Mouse (Mus musculus) midbrain, embryonic 14.5 days (tissue): ENCODE measurements around the gene Wdr31. TPM values are rescaled to one million over a fixed set of nuclear protein-coding genes. Genes with fewer than 3 reads are reported as not detected.
"Not testable (repeated sequence)": the region's sequence is repeated elsewhere in the genome, so short reads cannot be mapped to it uniquely, and the experiment has no call there.

Experiments
- ATAC-seq: fragments of 200-750 bp; cut with Nextera tagmentation; 2 replicates; pipeline ENCODE4 v1.8.0; 2017; ENCODE audit warnings: moderate number of reproducible peaks, moderate library complexity; ENCODE audit not compliant: low FRiP score, low TSS enrichment
- DNase-seq: peaks from one replicate; pipeline ENCODE4 v3.0.0-alpha.2; 2015
- H3K27ac ChIP-seq: fragments of 300-500 bp; sonication (generic); replicated peaks from 2 replicates; pipeline ENCODE4 v1.5.1; 2014; ENCODE audit warnings: mild to moderate bottlenecking, low read depth, low read length, moderate library complexity
- H3K27me3 ChIP-seq: fragments of 300-500 bp; sonication (generic); 2 replicates; pipeline ENCODE4 v1.6.1; 2014; ENCODE audit warnings: low read length, control low read depth, mixed read lengths; ENCODE audit not compliant: control insufficient read depth, insufficient read depth
- H3K36me3 ChIP-seq: fragments of 300-500 bp; sonication (generic); 2 replicates; pipeline ENCODE4 v1.6.1; 2014; ENCODE audit warnings: low read length, control low read depth; ENCODE audit not compliant: control insufficient read depth, insufficient read depth
- H3K4me1 ChIP-seq: fragments of 300-500 bp; sonication (generic); 2 replicates; pipeline ENCODE4 v1.6.1; 2014; ENCODE audit warnings: mild to moderate bottlenecking, antibody characterized with exemption, low read length, control low read depth; ENCODE audit not compliant: control insufficient read depth, insufficient read depth
- H3K4me2 ChIP-seq: fragments of 300-500 bp; sonication (generic); 2 replicates; pipeline ENCODE4 v1.6.1; 2014; ENCODE audit warnings: mild to moderate bottlenecking, low read length, moderate library complexity
- H3K4me3 ChIP-seq: fragments of 300-500 bp; sonication (generic); replicated peaks from 2 replicates; pipeline ENCODE4 v1.5.1; 2014; ENCODE audit warnings: low read depth, low read length
- H3K9ac ChIP-seq: fragments of 300-500 bp; sonication (generic); replicated peaks from 2 replicates; pipeline ENCODE4 v1.6.1; 2014; ENCODE audit warnings: mild to moderate bottlenecking, low read length, moderate library complexity
- H3K9me3 ChIP-seq: fragments of 300-500 bp; sonication (generic); 2 replicates; pipeline ENCODE4 v1.6.1; 2016; ENCODE audit warnings: low read length, control low read depth, mixed read lengths; ENCODE audit not compliant: control insufficient read depth
- WGBS: fragments of 180-500 bp; shearing (Covaris S2); extraction: QIAGEN DNeasy Blood & Tissue Kit; methylation state at CpG from one replicate; pipeline ENCODE4 v1.1.7; 2014; 5-methylcytosine and 5-hydroxymethylcytosine counted together
- polyA plus RNA-seq: library from polyadenylated mRNA; unstranded; fragments of >200 nt; fragmentation: Nextera tagmentation; extraction: Ambion mirVana; gene quantifications from 2 replicates; pipeline ENCODE4 v1.2.1, GENCODE M21; 2014

Gene Wdr31
- polyA plus RNA-seq, 1 experiment from 2014 or later: 10.2 TPM

DNA sequence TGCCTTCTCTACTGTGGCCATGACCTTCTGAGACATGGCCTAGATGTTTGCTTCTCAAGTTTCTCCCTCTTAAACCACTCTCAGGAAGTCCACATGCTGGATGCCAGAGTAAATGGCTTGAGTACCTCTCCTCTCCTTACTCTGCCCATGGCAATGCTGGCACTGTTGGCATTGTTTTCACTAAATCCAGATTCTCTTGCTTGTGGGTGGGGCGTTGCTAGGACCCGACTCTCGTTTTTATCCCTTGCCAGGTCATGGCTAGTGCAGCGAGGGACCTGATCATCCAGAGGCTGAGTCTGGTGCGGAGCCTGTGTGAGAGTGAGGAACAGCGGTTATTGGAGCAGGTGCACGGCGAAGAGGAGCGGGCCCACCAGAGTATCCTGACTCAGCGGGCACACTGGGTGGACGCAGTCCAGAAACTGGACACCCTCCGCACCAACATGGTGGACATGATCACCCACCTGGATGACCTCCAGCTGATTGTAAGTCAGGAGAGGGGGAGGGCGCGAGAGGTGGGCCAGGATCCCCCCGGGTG lies 15.5 kb upstream of the Wdr31 start:
- H3K4me3 ChIP-seq: no peak overlapping the region
- H3K4me1 ChIP-seq: no peaks in the 10 kb centered on the region
- no peaks in the 10 kb centered on the region for H3K36me3 ChIP-seq
- ATAC-seq: no peak
- H3K27me3 ChIP-seq: no peaks in the 10 kb centered on the region; the same call in 1 of the 2 replicates
- no peaks in the 10 kb centered on the region for H3K9me3 ChIP-seq
- H3K27ac ChIP-seq: no peak overlapping the region
- no peak for DNase-seq
- WGBS: 93% methylated on average over 15 of the region's 15 CpGs
- H3K9ac ChIP-seq: no peak overlapping the region
- no peak overlapping the region for H3K4me2 ChIP-seq

DNA sequence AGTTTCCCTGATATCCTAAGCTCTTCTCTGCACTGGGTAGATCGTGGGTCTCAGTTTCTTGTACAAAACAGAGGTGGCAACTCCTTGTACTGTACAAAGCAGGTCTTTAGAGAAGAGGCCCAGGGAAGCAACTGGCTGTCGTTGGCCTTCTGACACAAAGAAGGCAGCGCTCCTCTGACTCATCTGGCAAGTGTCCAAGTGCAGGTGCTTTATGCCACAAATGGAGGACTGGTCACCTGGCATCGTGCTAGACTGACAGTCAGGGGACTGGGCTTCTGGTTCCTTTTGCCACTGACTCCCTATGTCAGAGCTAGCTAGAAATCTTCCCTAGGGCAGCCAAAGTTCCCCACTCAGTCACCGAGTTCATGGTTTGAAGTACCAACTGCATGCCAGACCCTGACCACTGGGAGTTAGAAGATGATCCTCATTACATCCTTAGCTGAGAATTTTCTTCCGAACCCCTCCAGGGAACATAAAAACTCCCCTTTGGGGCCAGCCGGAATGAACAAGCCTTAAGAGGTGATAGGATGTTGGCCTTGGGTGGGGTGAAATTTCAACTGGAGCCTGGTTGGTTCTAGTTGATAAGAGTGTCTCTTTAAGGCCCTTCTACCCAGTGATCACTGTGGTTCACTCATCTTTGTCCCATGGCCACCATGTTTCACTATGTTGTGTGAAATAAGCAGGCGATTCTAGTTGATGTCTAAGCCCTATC lies 14.9 kb upstream of the Wdr31 start:
- DNase-seq: no peak
- Histone ChIP-seq H3K4me3 (no peak overlapping the region), H3K36me3 (no peaks in the 10 kb centered on the region), H3K9ac (no peak overlapping the region), H3K4me2 (no peak overlapping the region), H3K9me3 (no peaks in the 10 kb centered on the region), H3K4me1 (no peaks in the 10 kb centered on the region), H3K27me3 (no peaks in the 10 kb centered on the region; the same call in 1 of the 2 replicates), H3K27ac (no peak overlapping the region)
- 83% methylated on average over 8 of the region's 8 CpGs for WGBS
- ATAC-seq: no peak

DNA sequence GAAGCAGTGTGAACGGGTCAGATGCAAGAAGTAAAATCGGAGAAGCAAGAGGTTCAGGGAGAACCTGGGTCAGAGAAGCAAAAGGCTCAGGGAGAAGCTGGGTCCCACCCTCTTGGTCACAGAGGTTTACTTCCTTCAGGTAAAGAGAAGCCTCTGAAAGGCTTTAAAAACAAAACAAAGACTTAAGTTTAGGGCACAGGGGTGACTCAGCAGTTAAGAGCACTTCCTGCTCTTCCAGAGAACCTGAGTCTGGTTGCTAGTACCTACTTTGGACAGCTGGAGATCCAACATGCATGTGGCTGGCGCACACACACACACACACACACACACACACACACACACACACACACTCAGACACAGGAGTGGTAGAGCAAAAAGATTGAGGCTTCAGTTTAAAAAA lies 14.2 kb upstream of the Wdr31 start:
- 83% methylated on average over 3 of the region's 3 CpGs for WGBS
- Histone ChIP-seq H3K27ac (no peak overlapping the region), H3K9me3 (no peaks in the 10 kb centered on the region), H3K4me3 (no peak overlapping the region), H3K9ac (no peak overlapping the region), H3K4me1 (peaks cover 2% of the 10 kb centered on the region; the same call in 1 of the 2 replicates), H3K4me2 (no peak overlapping the region), H3K27me3 (peaks cover 4% of the 10 kb centered on the region; the same call in 1 of the 2 replicates), H3K36me3 (no peaks in the 10 kb centered on the region)
- no peak for DNase-seq
- no peak for ATAC-seq

DNA sequence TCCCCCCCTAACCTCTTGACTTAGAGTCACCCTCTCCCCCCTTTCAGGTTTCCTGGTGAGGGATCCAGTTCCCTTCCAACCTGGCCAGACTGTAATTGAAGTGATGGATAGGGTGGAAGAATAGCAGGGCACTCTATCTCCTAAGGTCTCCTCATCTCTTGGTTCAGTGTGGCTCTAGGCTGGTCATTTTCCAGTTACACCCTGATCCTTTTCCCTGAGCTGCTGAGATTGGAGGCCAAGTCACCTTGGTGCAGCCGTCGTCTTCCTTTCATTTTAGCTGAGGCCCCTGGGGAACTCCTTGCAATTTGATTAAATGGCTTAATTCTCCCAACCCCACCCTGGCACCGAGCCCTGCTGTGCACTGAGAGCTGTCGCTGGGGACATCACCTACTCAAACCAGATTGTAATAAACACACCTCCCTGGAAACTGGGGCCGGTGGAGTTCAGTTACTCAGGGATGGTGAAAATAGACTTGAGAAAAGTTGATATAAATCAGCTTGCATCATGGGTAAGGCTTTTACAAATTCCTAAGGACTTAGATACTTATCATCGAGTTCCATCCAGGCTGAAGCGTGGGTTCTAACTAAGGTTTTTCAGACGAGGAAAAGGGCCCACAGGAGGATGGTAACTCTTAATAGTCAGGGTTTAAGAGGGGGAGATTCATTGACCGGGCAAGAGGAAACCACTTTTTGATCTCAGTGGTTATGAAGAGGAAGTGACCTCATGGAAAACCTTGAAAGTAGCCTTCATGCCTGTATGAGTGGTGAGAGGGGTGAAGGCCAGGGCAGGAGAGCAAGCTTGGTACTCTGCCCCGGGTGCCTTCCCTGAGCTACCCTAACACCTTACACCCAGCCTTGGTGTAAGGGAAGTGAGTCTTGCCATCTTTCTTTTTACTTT lies 10.3 kb upstream of the Wdr31 start:
- no peaks in the 10 kb centered on the region for H3K36me3 ChIP-seq
- no peak overlapping the region for H3K4me3 ChIP-seq
- DNase-seq (peak; percentile 14), ATAC-seq (no peak)
- no peaks in the 10 kb centered on the region for H3K9me3 ChIP-seq
- H3K27me3 ChIP-seq: peaks cover 15% of the 10 kb centered on the region; the same call in 1 of the 2 replicates
- H3K27ac ChIP-seq: no peak overlapping the region
- no peak overlapping the region for H3K9ac ChIP-seq
- H3K4me1 ChIP-seq: peaks cover 7% of the 10 kb centered on the region; the same call in 1 of the 2 replicates
- 50% methylated on average over 10 of the region's 10 CpGs for WGBS
- no peak overlapping the region for H3K4me2 ChIP-seq

DNA sequence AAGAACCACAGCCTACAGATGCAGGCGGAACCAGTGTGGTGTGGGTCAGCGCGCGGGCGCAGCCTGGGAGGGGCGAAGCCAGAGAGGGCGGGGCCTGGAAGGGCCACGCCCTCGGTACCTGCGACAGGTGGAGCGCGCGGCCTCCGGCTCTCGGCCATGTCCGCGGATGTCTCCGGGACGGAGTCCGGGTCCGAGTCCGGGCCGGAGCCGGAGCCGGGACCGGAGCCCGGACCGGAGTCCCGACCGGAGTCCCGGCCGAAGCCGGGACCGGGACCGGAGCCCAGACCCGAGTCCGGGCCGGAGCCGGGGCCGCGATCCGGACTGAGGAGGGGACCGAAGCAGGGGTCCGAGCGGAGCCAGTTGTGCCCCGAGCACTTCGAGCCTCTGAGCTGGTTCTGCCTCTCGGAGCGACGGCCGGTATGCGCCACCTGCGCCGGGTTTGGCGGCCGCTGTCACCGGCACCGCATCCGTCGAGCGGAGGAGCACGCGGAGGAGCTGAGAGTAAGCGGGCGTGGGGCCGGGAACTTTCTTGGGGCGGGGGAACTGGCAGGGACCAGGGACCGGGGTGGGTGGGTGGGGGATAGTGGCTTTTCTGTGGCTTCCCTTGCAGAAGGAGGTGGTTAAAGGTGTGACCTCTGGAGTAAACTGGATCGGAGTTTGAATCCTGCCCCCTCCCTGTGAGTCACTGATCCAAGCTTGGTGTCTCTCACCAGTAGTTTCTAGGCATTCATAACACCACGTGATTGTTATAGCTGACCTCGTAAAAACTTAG lies 9.4 kb upstream of the Wdr31 start, which contains the start of gene Bspry:
Gene Bspry, plus strand, starts transcription at position 117 of the 772 bp plus-strand sequence.
- peaks cover 7% of the 10 kb centered on the region; the same call in 1 of the 2 replicates for H3K4me1 ChIP-seq
- H3K36me3 ChIP-seq: no peaks in the 10 kb centered on the region
- H3K27ac ChIP-seq: no peak within 1 kb of the TSS
- peak; percentile 69; the same call in 1 of the 2 replicates for ATAC-seq
- peaks cover 15% of the 10 kb centered on the region; the same call in 1 of the 2 replicates for H3K27me3 ChIP-seq
- H3K4me2 ChIP-seq: peak within 1 kb of the TSS; percentile 56
- no peaks in the 10 kb centered on the region for H3K9me3 ChIP-seq
- peak; percentile 53 for DNase-seq
- no peak within 1 kb of the TSS for H3K9ac ChIP-seq
- WGBS: 2% methylated on average over 71 of the region's 71 CpGs
- peak within 1 kb of the TSS; percentile 34 for H3K4me3 ChIP-seq

DNA sequence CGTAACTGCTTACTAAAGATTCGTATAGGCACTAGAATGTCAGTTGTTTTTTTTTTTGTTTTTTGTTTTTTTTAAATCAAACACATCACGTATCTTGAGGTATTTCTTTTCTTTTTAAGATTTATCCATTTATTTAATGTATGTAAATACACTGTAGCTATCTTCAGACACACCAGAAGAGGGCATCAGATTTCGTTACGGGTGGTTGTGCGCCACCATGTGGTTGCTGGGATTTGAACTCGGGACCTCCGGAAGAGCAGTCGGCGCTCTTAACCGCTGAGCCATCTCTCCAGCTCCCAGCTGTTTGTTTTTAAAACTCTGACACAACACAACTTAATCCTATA lies 8.9 kb upstream of the Wdr31 start:
- H3K36me3 ChIP-seq, ATAC-seq, H3K27ac ChIP-seq, H3K4me1 ChIP-seq, DNase-seq, H3K9ac ChIP-seq, H3K9me3 ChIP-seq: not testable (repeated sequence)
- H3K4me2 ChIP-seq: peak overlapping the region; percentile 56
- peak overlapping the region; percentile 34 for H3K4me3 ChIP-seq
- peaks cover 15% of the 10 kb centered on the region; the same call in 1 of the 2 replicates for H3K27me3 ChIP-seq
- 16% methylated on average over 11 of the region's 11 CpGs for WGBS

DNA sequence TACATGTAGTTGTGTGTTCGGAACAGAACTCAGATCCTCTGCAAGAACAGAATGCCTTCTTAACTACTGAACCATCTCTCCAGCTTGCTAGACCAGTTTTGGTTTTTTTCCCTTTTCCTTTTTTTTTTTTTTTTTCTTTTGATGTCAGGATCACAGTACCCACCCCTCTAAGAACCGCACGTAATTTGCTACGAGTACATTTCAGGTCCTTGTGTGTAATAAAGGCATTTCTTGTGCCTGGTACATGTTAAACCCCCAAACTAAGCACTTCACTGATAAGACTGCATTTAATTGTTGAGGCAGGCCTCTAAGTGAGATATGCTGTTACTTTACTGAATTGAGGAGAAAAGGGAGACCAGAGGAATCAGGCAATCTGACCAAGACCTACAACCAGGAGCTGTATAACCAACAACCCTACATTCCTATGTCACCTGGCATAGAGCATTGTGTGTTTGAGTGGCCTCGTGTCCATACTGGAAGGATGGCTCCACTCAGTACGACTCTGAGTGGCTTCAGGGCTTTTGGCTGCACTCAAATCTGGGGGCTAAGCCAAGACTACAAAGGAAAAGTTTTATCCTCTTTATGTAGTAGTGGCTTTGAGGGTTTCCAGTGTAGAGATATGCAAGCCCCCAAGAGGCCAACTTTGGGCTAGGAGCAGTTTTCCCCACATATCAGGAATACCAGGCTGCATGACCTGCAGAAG lies 7.0 kb upstream of the Wdr31 start:
- Histone ChIP-seq H3K4me3 (no peak overlapping the region), H3K27ac (no peak overlapping the region), H3K4me2 (no peak overlapping the region), H3K27me3 (peaks cover 15% of the 10 kb centered on the region; the same call in 1 of the 2 replicates), H3K36me3 (no peaks in the 10 kb centered on the region), H3K9ac (no peak overlapping the region), H3K9me3 (no peaks in the 10 kb centered on the region), H3K4me1 (peaks cover 7% of the 10 kb centered on the region; the same call in 1 of the 2 replicates)
- ATAC-seq (no peak), DNase-seq (no peak)
- WGBS: 91% methylated on average over 6 of the region's 6 CpGs
